Mouse (Mus musculus) kidney, embryonic 15.5 days (tissue): ENCODE data around the gene Spag9. TPM values are rescaled to one million over a fixed set of nuclear protein-coding genes. Genes with fewer than 3 reads are reported as not detected.

Experiments used
- ATAC-seq: fragments of 200-750 bp; cut with Nextera tagmentation; replicated peaks from 2 replicates; pipeline ENCODE4 v1.8.0; 2017; ENCODE audit warnings: moderate TSS enrichment; ENCODE audit not compliant: low FRiP score
- H3K27ac ChIP-seq: fragments of 300-500 bp; sonication (generic); 2 replicates; pipeline ENCODE4 v1.5.1; 2015; ENCODE audit warnings: mild to moderate bottlenecking, inconsistent platforms
- H3K27me3 ChIP-seq: fragments of 300-500 bp; sonication (generic); 2 replicates; pipeline ENCODE4 v1.6.1; 2015; ENCODE audit warnings: inconsistent platforms
- H3K36me3 ChIP-seq: fragments of 300-500 bp; sonication (generic); 2 replicates; pipeline ENCODE4 v1.6.1; 2015; ENCODE audit warnings: inconsistent platforms
- H3K4me1 ChIP-seq: fragments of 300-500 bp; sonication (generic); 2 replicates; pipeline ENCODE4 v1.6.1; 2015; ENCODE audit warnings: inconsistent platforms
- H3K4me2 ChIP-seq: fragments of 300-500 bp; sonication (generic); 2 replicates; pipeline ENCODE4 v1.6.1; 2015; ENCODE audit warnings: moderate library complexity, mild to moderate bottlenecking, inconsistent platforms
- H3K4me3 ChIP-seq: fragments of 300-500 bp; sonication (generic); replicated peaks from 2 replicates; pipeline ENCODE4 v1.5.1; 2015; ENCODE audit warnings: mild to moderate bottlenecking, inconsistent platforms
- H3K9ac ChIP-seq: fragments of 300-500 bp; sonication (generic); 2 replicates; pipeline ENCODE4 v1.6.1; 2015; ENCODE audit warnings: mild to moderate bottlenecking, inconsistent platforms
- H3K9me3 ChIP-seq: fragments of 300-500 bp; sonication (generic); replicated peaks from 2 replicates; pipeline ENCODE4 v1.6.1; 2016; ENCODE audit warnings: inconsistent platforms
- WGBS: fragments of 180-500 bp; shearing (Covaris S2); methylation state at CpG from one replicate; pipeline ENCODE4 v1.1.7; 2015; ENCODE audit warnings: mixed read lengths; 5-methylcytosine and 5-hydroxymethylcytosine counted together
- polyA plus RNA-seq: library from polyadenylated mRNA; unstranded; fragments of >200 nt; fragmentation: Nextera tagmentation; extraction: Ambion mirVana; gene quantifications from 2 replicates; pipeline ENCODE4 v1.2.1, GENCODE M21; 2015

Spag9 gene
- polyA plus RNA-seq, 1 experiment from 2014 or later = 37.2 TPM

- 0 out of 2 replicates have a peak, but pooled peaks cover 1% of the 10 kb centered on the region for H3K27me3 ChIP-seq
- H3K9me3 ChIP-seq = no peaks in the 10 kb centered on the region
- no peak overlapping the region for H3K9ac ChIP-seq
- no peak overlapping the region for H3K4me3 ChIP-seq
- 60% methylated on average over 8 of the region's 8 CpGs for WGBS
- 0 out of 2 replicates have a peak, but pooled peaks cover 9% of the 10 kb centered on the region for H3K4me1 ChIP-seq
- peak overlapping the region; percentile 81 for H3K27ac ChIP-seq
- ATAC-seq = no peak
- no peaks in the 10 kb centered on the region for H3K36me3 ChIP-seq
- no peak overlapping the region for H3K4me2 ChIP-seq
Observed at GRCm38 (mm10) chr11:93987625-93988327, 8.1 kb upstream of the Spag9 start.

GRCm38 (mm10) chr11:93988328-93989062 is 7.4 kb upstream of the Spag9 start:
- Histone ChIP-seq H3K9me3 (no peaks in the 10 kb centered on the region), H3K27ac (peak overlapping the region; percentile 81), H3K36me3 (no peaks in the 10 kb centered on the region), H3K4me2 (no peak overlapping the region), H3K4me3 (no peak overlapping the region), H3K9ac (no peak overlapping the region), H3K4me1 (0 out of 2 replicates have a peak, but pooled peaks cover 9% of the 10 kb centered on the region), H3K27me3 (0 out of 2 replicates have a peak, but pooled peaks cover 2% of the 10 kb centered on the region)
- ATAC-seq = no peak; the same call in 1 of the 2 replicates
- 52% methylated on average over 12 of the region's 12 CpGs for WGBS

- H3K9me3 ChIP-seq = no peaks in the 10 kb centered on the region
- peak overlapping the region; percentile 66 for H3K9ac ChIP-seq
- H3K4me1 ChIP-seq = peaks cover 26% of the 10 kb centered on the region
- no peaks in the 10 kb centered on the region for H3K36me3 ChIP-seq
- H3K4me2 ChIP-seq = peak overlapping the region; percentile 81
- peak overlapping the region; percentile 84 for H3K4me3 ChIP-seq
- no peak for ATAC-seq
- H3K27ac ChIP-seq = peak overlapping the region; percentile 98
- H3K27me3 ChIP-seq = 0 out of 2 replicates have a peak, but pooled peaks cover 2% of the 10 kb centered on the region
- 61% methylated on average over 5 of the region's 5 CpGs for WGBS
Observed at GRCm38 (mm10) chr11:93994531-93994930, 1.4 kb upstream of the Spag9 start.

- peak overlapping the region; percentile 81 for H3K4me2 ChIP-seq
- H3K9me3 ChIP-seq = no peaks in the 10 kb centered on the region
- 0 out of 2 replicates have a peak, but pooled peaks cover 2% of the 10 kb centered on the region for H3K27me3 ChIP-seq
- no peaks in the 10 kb centered on the region for H3K36me3 ChIP-seq
- H3K4me1 ChIP-seq = peaks cover 26% of the 10 kb centered on the region
- peak overlapping the region; percentile 66 for H3K9ac ChIP-seq
- peak overlapping the region; percentile 98 for H3K27ac ChIP-seq
- ATAC-seq = peak; percentile 55
- 4% methylated on average over 15 of the region's 15 CpGs for WGBS
- peak overlapping the region; percentile 84 for H3K4me3 ChIP-seq
Observed at GRCm38 (mm10) chr11:93995111-93995719, 676 bp upstream of the Spag9 start.

- peak overlapping the region; percentile 90 for H3K9ac ChIP-seq
- no peaks in the 10 kb centered on the region for H3K9me3 ChIP-seq
- H3K27ac ChIP-seq = peak overlapping the region; percentile 97
- peak; percentile 59 for ATAC-seq
- H3K27me3 ChIP-seq = 0 out of 2 replicates have a peak, but pooled peaks cover 2% of the 10 kb centered on the region
- under 1% methylated on average over 58 of the region's 58 CpGs for WGBS
- peaks cover 26% of the 10 kb centered on the region for H3K4me1 ChIP-seq
- H3K36me3 ChIP-seq = no peaks in the 10 kb centered on the region
- H3K4me3 ChIP-seq = peak overlapping the region; percentile 84
- peak overlapping the region; percentile 81 for H3K4me2 ChIP-seq
Observed at GRCm38 (mm10) chr11:93996306-93997140, 632 bp downstream of the Spag9 start.

- Histone ChIP-seq H3K27ac (peak overlapping the region; percentile 97; the same call in 1 of the 2 replicates), H3K4me2 (peak overlapping the region; percentile 81), H3K4me3 (peak overlapping the region; percentile 84), H3K9me3 (no peaks in the 10 kb centered on the region), H3K4me1 (peaks cover 26% of the 10 kb centered on the region), H3K36me3 (no peaks in the 10 kb centered on the region), H3K9ac (peak overlapping the region; percentile 90; the same call in 1 of the 2 replicates), H3K27me3 (0 out of 2 replicates have a peak, but pooled peaks cover 2% of the 10 kb centered on the region)
- 28% methylated on average over 13 of the region's 13 CpGs for WGBS
- ATAC-seq = no peak
Observed at GRCm38 (mm10) chr11:93997141-93997775, 1.4 kb downstream of the Spag9 start.

- H3K4me3 ChIP-seq = no peak overlapping the region
- no peaks in the 10 kb centered on the region for H3K36me3 ChIP-seq
- no peak for ATAC-seq
- no peak overlapping the region for H3K9ac ChIP-seq
- H3K9me3 ChIP-seq = no peaks in the 10 kb centered on the region
- H3K27ac ChIP-seq = no peak overlapping the region
- no peaks in the 10 kb centered on the region for H3K27me3 ChIP-seq
- no peak overlapping the region for H3K4me2 ChIP-seq
- peaks cover 26% of the 10 kb centered on the region for H3K4me1 ChIP-seq
Observed at GRCm38 (mm10) chr11:93999276-93999675, 3.4 kb downstream of the Spag9 start.

GRCm38 (mm10) chr11:94003346-94003745 is 7.5 kb downstream of the Spag9 start:
- no peak overlapping the region for H3K4me3 ChIP-seq
- WGBS = 87% methylated on average over 2 of the region's 2 CpGs
- H3K36me3 ChIP-seq = no peaks in the 10 kb centered on the region
- H3K9ac ChIP-seq = no peak overlapping the region
- H3K4me2 ChIP-seq = no peak overlapping the region
- no peaks in the 10 kb centered on the region for H3K27me3 ChIP-seq
- H3K27ac ChIP-seq = no peak overlapping the region
- ATAC-seq = no peak
- H3K4me1 ChIP-seq = 0 out of 2 replicates have a peak, but pooled peaks cover 2% of the 10 kb centered on the region
- H3K9me3 ChIP-seq = no peaks in the 10 kb centered on the region

GRCm38 (mm10) chr11:94019091-94019490 is 23.2 kb downstream of the Spag9 start:
- Histone ChIP-seq H3K9me3 (no peaks in the 10 kb centered on the region), H3K27ac (no peak overlapping the region), H3K4me3 (no peak overlapping the region), H3K4me2 (no peak overlapping the region), H3K27me3 (no peaks in the 10 kb centered on the region), H3K36me3 (peaks cover 23% of the 10 kb centered on the region), H3K9ac (no peak overlapping the region), H3K4me1 (peaks cover 5% of the 10 kb centered on the region; the same call in 1 of the 2 replicates)
- ATAC-seq = no peak
- WGBS = 85% methylated on average over 5 of the region's 5 CpGs

- H3K9ac ChIP-seq = no peak overlapping the region
- H3K4me2 ChIP-seq = no peak overlapping the region
- no peak overlapping the region for H3K27ac ChIP-seq
- no peaks in the 10 kb centered on the region for H3K27me3 ChIP-seq
- H3K36me3 ChIP-seq = peaks cover 20% of the 10 kb centered on the region
- no peak for ATAC-seq
- no peaks in the 10 kb centered on the region for H3K9me3 ChIP-seq
- no peak overlapping the region for H3K4me3 ChIP-seq
- WGBS = 59% methylated on average over 6 of the region's 6 CpGs
- peaks cover 5% of the 10 kb centered on the region; the same call in 1 of the 2 replicates for H3K4me1 ChIP-seq
Observed at GRCm38 (mm10) chr11:94020403-94020802, 24.5 kb downstream of the Spag9 start.

- no peaks in the 10 kb centered on the region for H3K27me3 ChIP-seq
- H3K9ac ChIP-seq = no peak overlapping the region
- H3K36me3 ChIP-seq = no peaks in the 10 kb centered on the region
- no peaks in the 10 kb centered on the region for H3K4me1 ChIP-seq
- no peak overlapping the region for H3K4me2 ChIP-seq
- ATAC-seq = no peak
- H3K9me3 ChIP-seq = no peaks in the 10 kb centered on the region
- no peak overlapping the region for H3K4me3 ChIP-seq
- no peak overlapping the region for H3K27ac ChIP-seq
- 85% methylated on average over 4 of the region's 4 CpGs for WGBS
Observed at GRCm38 (mm10) chr11:94026289-94026688, 30.4 kb downstream of the Spag9 start.
